Mouse (Mus musculus) MEL (cell line): ENCODE data around the gene Nup210l. TPM values are rescaled to one million over a fixed set of nuclear protein-coding genes. Genes with fewer than 3 reads are reported as not detected.

Experiments
- DNase-seq: peaks from one replicate; pipeline ENCODE4 v3.0.0; 2011; ENCODE audit warnings: low read depth, low spot score
- H3K27ac ChIP-seq: 2 replicates; pipeline ENCODE4 v1.5.1; 2012; ENCODE audit warnings: low read depth, mild to moderate bottlenecking, control low read depth, low read length, moderate library complexity; ENCODE audit not compliant: control insufficient read depth
- H3K27me3 ChIP-seq, 2 experiments: fragments of 150-350 bp in 1 of 2; sonication (generic) in 1 of 2; 2 replicates each; pipeline ENCODE4 v1.6.1; 2012; ENCODE audit warnings: low read length in 2 of 2, mild to moderate bottlenecking in 2 of 2, improper control_type of control experiment in 1 of 2, moderate library complexity in 1 of 2; ENCODE audit not compliant: insufficient read depth in 2 of 2, control insufficient read depth in 1 of 2
- H3K36me3 ChIP-seq, 2 experiments: 2 replicates each; pipeline ENCODE4 v1.6.1; 2012 to 2014; ENCODE audit warnings: low read length in 2 of 2, improper control_type of control experiment in 1 of 2, inconsistent platforms in 1 of 2, mild to moderate bottlenecking in 1 of 2; ENCODE audit not compliant: insufficient read depth in 2 of 2, control insufficient read depth in 1 of 2
- H3K4me1 ChIP-seq, 2 experiments: fragments of 150-350 bp in 1 of 2; sonication (generic) in 1 of 2; 2 replicates each; pipeline ENCODE4 v1.6.1; 2012; ENCODE audit warnings: low read length in 2 of 2, improper control_type of control experiment in 1 of 2, mild to moderate bottlenecking in 1 of 2; ENCODE audit not compliant: insufficient read depth in 2 of 2, control insufficient read depth in 1 of 2
- H3K4me3 ChIP-seq, 2 experiments: fragments of 150-350 bp in 1 of 2; sonication (generic) in 1 of 2; 2 replicates each; pipeline ENCODE4 v1.5.1; 2012; ENCODE audit warnings: low read depth in 2 of 2, low read length in 2 of 2, mild to moderate bottlenecking in 2 of 2, moderate library complexity in 2 of 2, control low read depth in 1 of 2, improper control_type of control experiment in 1 of 2; ENCODE audit not compliant: control insufficient read depth in 1 of 2, insufficient read depth in 1 of 2
- H3K79me2 ChIP-seq: 2 replicates; pipeline ENCODE4 v1.6.1; 2012; ENCODE audit warnings: mild to moderate bottlenecking, low read length, moderate library complexity; ENCODE audit not compliant: control insufficient read depth, poor library complexity, insufficient read depth
- H3K9ac ChIP-seq: 2 replicates; pipeline ENCODE4 v1.6.1; 2012; ENCODE audit warnings: low read depth, mild to moderate bottlenecking, control low read depth, low read length, moderate library complexity; ENCODE audit not compliant: control insufficient read depth, poor library complexity, severe bottlenecking
- H3K9me3 ChIP-seq: fragments of 150-350 bp; sonication (generic); replicated peaks from 2 replicates; pipeline ENCODE4 v1.6.1; 2012; ENCODE audit warnings: mild to moderate bottlenecking, low read length, improper control_type of control experiment, moderate library complexity; ENCODE audit not compliant: insufficient read depth
- BHLHE40 ChIP-seq: IDR thresholded peaks from 2 replicates; pipeline ENCODE4 v1.6.1; 2012; ENCODE audit warnings: low read depth, mild to moderate bottlenecking, inconsistent platforms, low read length, improper control_type of control experiment, borderline replicate concordance
- CHD1 ChIP-seq: IDR thresholded peaks from 2 replicates; pipeline ENCODE4 v1.6.1; 2012; ENCODE audit warnings: low read depth, mild to moderate bottlenecking, inconsistent platforms, low read length, improper control_type of control experiment
- CHD2 ChIP-seq: IDR thresholded peaks from 2 replicates; pipeline ENCODE4 v1.6.1; 2011; ENCODE audit warnings: low read length, improper control_type of control experiment
- CTCF ChIP-seq, 3 experiments: IDR thresholded peaks in 2 of 3; conservative IDR thresholded peaks in 1 of 3; 2 replicates each; pipeline ENCODE4 v1.5.1; 2011 to 2012; ENCODE audit warnings: low read length in 3 of 3, low read depth in 2 of 3, mild to moderate bottlenecking in 2 of 3, improper control_type of control experiment in 1 of 3, inconsistent platforms in 1 of 3, mixed read lengths in 1 of 3, moderate library complexity in 1 of 3; ENCODE audit not compliant: control insufficient read depth in 1 of 3, insufficient read depth in 1 of 3, poor library complexity in 1 of 3, severe bottlenecking in 1 of 3
- E2F4 ChIP-seq: IDR thresholded peaks from 2 replicates; pipeline ENCODE4 v1.6.1; 2011; ENCODE audit warnings: low read depth, low read length, improper control_type of control experiment, borderline replicate concordance
- ELF1 ChIP-seq: IDR thresholded peaks from 2 replicates; pipeline ENCODE4 v1.6.1; 2014; ENCODE audit warnings: low read depth, mild to moderate bottlenecking, inconsistent platforms, low read length, improper control_type of control experiment, moderate library complexity
- EP300 ChIP-seq, 2 experiments: IDR thresholded peaks; 2 replicates each; pipeline ENCODE4 v1.6.1; 2011; ENCODE audit warnings: improper control_type of control experiment in 2 of 2, low read length in 2 of 2, low read depth in 1 of 2, mild to moderate bottlenecking in 1 of 2
- GABPA ChIP-seq: IDR thresholded peaks from 2 replicates; pipeline ENCODE4 v1.6.1; 2012; ENCODE audit warnings: low read depth, mild to moderate bottlenecking, inconsistent platforms, low read length, improper control_type of control experiment, moderate library complexity
- GATA1 ChIP-seq: IDR thresholded peaks from 2 replicates; pipeline ENCODE4 v1.6.1; 2011; ENCODE audit warnings: low read depth, low read length, improper control_type of control experiment
- HCFC1 ChIP-seq: IDR thresholded peaks from 2 replicates; pipeline ENCODE4 v1.6.1; 2012; ENCODE audit warnings: low read depth, mild to moderate bottlenecking, inconsistent platforms, low read length, improper control_type of control experiment, moderate library complexity
- JUND ChIP-seq: IDR thresholded peaks from 2 replicates; pipeline ENCODE4 v1.6.1; 2011; ENCODE audit warnings: low read depth, mild to moderate bottlenecking, improper control_type of control experiment, low read length
- KAT2A ChIP-seq: conservative IDR thresholded peaks from 2 replicates; pipeline ENCODE4 v1.6.1; 2012; ENCODE audit warnings: low read depth, low read length, improper control_type of control experiment, inconsistent platforms
- MAFK ChIP-seq: IDR thresholded peaks from 2 replicates; pipeline ENCODE4 v1.6.1; 2011; ENCODE audit warnings: low read depth, mild to moderate bottlenecking, low read length, improper control_type of control experiment, borderline replicate concordance
- MAX ChIP-seq: IDR thresholded peaks from 2 replicates; pipeline ENCODE4 v1.6.1; 2011; ENCODE audit warnings: low read length, improper control_type of control experiment
- MAZ ChIP-seq: IDR thresholded peaks from 2 replicates; pipeline ENCODE4 v1.6.1; 2012; ENCODE audit warnings: low read depth, mild to moderate bottlenecking, inconsistent platforms, low read length, improper control_type of control experiment
- MEF2A ChIP-seq: IDR thresholded peaks from 2 replicates; pipeline ENCODE4 v1.6.1; 2014; ENCODE audit warnings: low read depth, mild to moderate bottlenecking, inconsistent platforms, low read length, improper control_type of control experiment; ENCODE audit not compliant: poor library complexity, insufficient replicate concordance, severe bottlenecking; ENCODE audit errors: extremely low read depth
- MXI1 ChIP-seq: IDR thresholded peaks from 2 replicates; pipeline ENCODE4 v1.6.1; 2011; ENCODE audit warnings: mild to moderate bottlenecking, low read depth, low read length, improper control_type of control experiment
- MYB ChIP-seq: IDR thresholded peaks from 2 replicates; pipeline ENCODE4 v1.6.1; 2011; ENCODE audit warnings: mild to moderate bottlenecking, low read depth, low read length, improper control_type of control experiment
- MYC ChIP-seq: IDR thresholded peaks from 2 replicates; pipeline ENCODE4 v1.6.1; 2011; ENCODE audit warnings: low read depth, mild to moderate bottlenecking, low read length, improper control_type of control experiment, moderate library complexity
- NELFE ChIP-seq: IDR thresholded peaks from 2 replicates; pipeline ENCODE4 v1.6.1; 2011; ENCODE audit warnings: low read depth, low read length, improper control_type of control experiment
- NRF1 ChIP-seq: IDR thresholded peaks from 2 replicates; pipeline ENCODE4 v1.6.1; 2014; ENCODE audit warnings: low read depth, mild to moderate bottlenecking, inconsistent platforms, low read length, improper control_type of control experiment, moderate library complexity; ENCODE audit not compliant: poor library complexity, insufficient read depth, severe bottlenecking
- POLR2A ChIP-seq, 2 experiments: IDR thresholded peaks; 2 replicates each; pipeline ENCODE4 v1.6.1; 2011 to 2012; ENCODE audit warnings: low read length in 2 of 2, mild to moderate bottlenecking in 2 of 2, control low read depth in 1 of 2, improper control_type of control experiment in 1 of 2, low read depth in 1 of 2, moderate library complexity in 1 of 2; ENCODE audit not compliant: control insufficient read depth in 1 of 2, insufficient read depth in 1 of 2, poor library complexity in 1 of 2
- POLR2AphosphoS2 ChIP-seq: IDR thresholded peaks from 2 replicates; pipeline ENCODE4 v1.6.1; 2011; ENCODE audit warnings: low read length, improper control_type of control experiment
- RAD21 ChIP-seq: IDR thresholded peaks from 2 replicates; pipeline ENCODE4 v1.6.1; 2011; ENCODE audit warnings: mild to moderate bottlenecking, low read depth, low read length, improper control_type of control experiment
- RCOR1 ChIP-seq: IDR thresholded peaks from 2 replicates; pipeline ENCODE4 v1.6.1; 2012; ENCODE audit warnings: low read depth, mild to moderate bottlenecking, inconsistent platforms, low read length, improper control_type of control experiment
- SIN3A ChIP-seq: IDR thresholded peaks from 2 replicates; pipeline ENCODE4 v1.6.1; 2012; ENCODE audit warnings: low read length, improper control_type of control experiment, inconsistent platforms
- SMC3 ChIP-seq: IDR thresholded peaks from 2 replicates; pipeline ENCODE4 v1.6.1; 2011; ENCODE audit warnings: low read depth, low read length, improper control_type of control experiment
- TAL1 ChIP-seq: IDR thresholded peaks from 2 replicates; pipeline ENCODE4 v1.6.1; 2012; ENCODE audit warnings: mild to moderate bottlenecking, inconsistent platforms, low read length, moderate library complexity, mixed read lengths
- TBP ChIP-seq: IDR thresholded peaks from 2 replicates; pipeline ENCODE4 v1.8.0; 2011; ENCODE audit warnings: low read depth, low read length, improper control_type of control experiment
- TCF12 ChIP-seq: IDR thresholded peaks from 2 replicates; pipeline ENCODE4 v1.6.1; 2014; ENCODE audit warnings: low read depth, mild to moderate bottlenecking, inconsistent platforms, low read length, improper control_type of control experiment, moderate library complexity
- UBTF ChIP-seq: IDR thresholded peaks from 2 replicates; pipeline ENCODE4 v1.6.1; 2012; ENCODE audit warnings: low read depth, mild to moderate bottlenecking, inconsistent platforms, low read length, improper control_type of control experiment, moderate library complexity, borderline replicate concordance; ENCODE audit not compliant: insufficient read depth
- USF2 ChIP-seq, 2 experiments: IDR thresholded peaks; 2 replicates each; pipeline ENCODE4 v1.6.1; 2011 to 2012; ENCODE audit warnings: improper control_type of control experiment in 2 of 2, low read length in 2 of 2, borderline replicate concordance in 1 of 2, inconsistent platforms in 1 of 2, low read depth in 1 of 2, mild to moderate bottlenecking in 1 of 2; ENCODE audit not compliant: insufficient read depth in 1 of 2
- ZC3H11A ChIP-seq: IDR thresholded peaks from 2 replicates; pipeline ENCODE4 v1.6.1; 2012; ENCODE audit warnings: low read depth, mild to moderate bottlenecking, inconsistent platforms, low read length, improper control_type of control experiment
- ZMIZ1 ChIP-seq: IDR thresholded peaks from 2 replicates; pipeline ENCODE4 v1.6.1; 2012; ENCODE audit warnings: low read depth, mild to moderate bottlenecking, inconsistent platforms, low read length, improper control_type of control experiment, moderate library complexity
- ZNF384 ChIP-seq: IDR thresholded peaks from 2 replicates; pipeline ENCODE4 v1.6.1; 2012; ENCODE audit warnings: low read depth, mild to moderate bottlenecking, inconsistent platforms, low read length, improper control_type of control experiment
- polyA plus RNA-seq, 2 experiments: library from polyadenylated mRNA; stranded (reverse) in 1 of 2; unstranded in 1 of 2; fragments of >175 nt in 1 of 2; fragments of >200 nt in 1 of 2; gene quantifications; 2 replicates each; pipeline versions ENCODE4 v1.2.1 to v1.2.4; 2012; ENCODE audit warnings: low replicate concordance in 2 of 2, low read depth in 1 of 2; ENCODE audit not compliant: insufficient read length in 2 of 2, insufficient read depth in 1 of 2, missing spikeins in 1 of 2
- total RNA-seq: library from RNA; depleted of rRNA; stranded (reverse); fragments of 300-350 nt; gene quantifications from 2 replicates; pipeline ENCODE4 v1.2.3, GENCODE M21; 2012

Gene Nup210l
- total and polyA plus RNA-seq, 3 experiments, result 0.54 to 0.65 TPM; not detected in 1

DNA sequence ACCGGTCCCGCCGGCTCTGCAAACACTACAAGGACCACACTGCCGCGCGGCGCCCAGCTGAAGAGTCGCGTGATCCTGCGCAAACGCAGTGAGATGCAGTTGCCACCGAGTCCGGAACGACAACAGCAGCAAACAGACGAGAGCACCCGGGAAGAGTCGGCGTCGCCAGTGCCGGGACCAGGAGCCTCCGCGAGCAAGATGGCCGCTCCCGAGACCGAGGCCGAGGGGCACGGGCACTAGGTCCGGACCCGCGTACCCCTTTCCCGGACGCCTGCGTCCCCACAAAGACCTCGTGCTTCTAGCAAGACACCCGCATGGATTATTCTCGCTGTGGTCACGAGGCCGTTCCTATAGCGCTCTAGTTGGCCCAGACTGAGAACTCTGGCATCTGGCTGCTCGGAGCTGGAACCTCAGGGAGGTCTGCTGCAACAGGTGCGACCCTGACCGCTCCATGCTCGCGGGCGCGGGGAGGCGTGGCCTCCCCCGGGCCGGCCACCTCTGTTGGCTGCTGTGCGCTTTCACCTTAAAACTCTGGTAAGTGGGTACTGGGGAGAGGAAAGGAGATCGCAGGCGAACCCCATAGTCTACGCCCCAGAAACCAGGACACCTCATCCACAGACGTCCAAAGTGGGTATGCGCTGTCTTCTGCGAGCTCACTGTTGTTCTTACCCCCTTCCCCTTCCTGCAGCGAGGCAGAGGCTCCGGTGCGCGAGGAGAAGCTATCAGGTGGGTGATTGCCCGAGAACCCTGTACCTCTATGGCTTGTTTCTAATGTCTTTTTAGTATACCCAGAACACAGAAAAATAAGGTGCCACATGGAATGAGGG lies 127.8 kb downstream of the Nup210l start, which contains the start of gene Jtb:
Gene Jtb (plus strand): TSS at position 91 of the 827 bp plus-strand sequence.
- no peaks in the 10 kb centered on the region for H3K27me3 ChIP-seq
- DNase-seq, result peak; percentile 99
- no peaks in the 10 kb centered on the region for H3K9me3 ChIP-seq
- peaks cover 2 to 14% of the 10 kb centered on the region in 2 experiments; a peak in 3 of 4 replicates for H3K36me3 ChIP-seq
- peak within 1 kb of the TSS; percentile 83 for H3K9ac ChIP-seq
- H3K79me2 ChIP-seq, result peaks cover 14% of the 10 kb centered on the region
- H3K4me1 ChIP-seq, result peaks cover 7 to 10% of the 10 kb centered on the region in 2 experiments; a peak in 2 of 4 replicates
- H3K4me3 ChIP-seq, result peak within 1 kb of the TSS; percentile 66 to 79
- H3K27ac ChIP-seq, result peak within 1 kb of the TSS; percentile 80
- TF ChIP-seq JUND (no peak), MAX (peak; percentile 80; the same call in 1 of the 2 replicates), ZNF384 (no peak), GATA1 (no peak), E2F4 (no peak; the same call in 1 of the 2 replicates), ZC3H11A (no peak), USF2 (IDR thresholded peaks at IDR 0.05; ENCODE audit: borderline replicate concordance in 1 of 2, insufficient read depth in 1 of 2, low read depth in 1 of 2, low read length in 2 of 2) (peak; percentile 25 to 73; a peak in 3 of 4 replicates), TBP (peak; percentile 89), TAL1 (no peak), POLR2AphosphoS2 (peak; percentile 94; the same call in 1 of the 2 replicates), POLR2A (IDR thresholded peaks at IDR 0.05; ENCODE audit: control insufficient read depth in 1 of 2, insufficient read depth in 1 of 2, low read depth in 1 of 2, low read length in 2 of 2, poor library complexity in 1 of 2) (peak; percentile 97 to 99; a peak in 3 of 4 replicates), MAZ (0 out of 2 replicates have a peak, but pooled peaks have one; percentile 13), NRF1 (peak; percentile 98), NELFE (peak; percentile 88), RAD21 (no peak), ELF1 (peak; percentile 97), BHLHE40 (peak; percentile 99), CHD1 (no peak), GABPA (no peak), UBTF (peak; percentile 77; the same call in 1 of the 2 replicates), MXI1 (peak; percentile 91), MYC (peak; percentile 88), HCFC1 (peak; percentile 98), MYB (peak; percentile 47; the same call in 1 of the 2 replicates), MAFK (no peak), ZMIZ1 (peak; percentile 98), SMC3 (no peak), CHD2 (peak; percentile 89), EP300 (IDR thresholded peaks at IDR 0.05; ENCODE audit: low read depth in 1 of 2, low read length in 2 of 2) (0 out of 4 replicates have a peak, but pooled peaks of 1 of the 2 experiments have one; percentile 2), SIN3A (peak; percentile 99), TCF12 (peak; percentile 87), CTCF (IDR thresholded peaks at IDR 0.05 in 2 of 3, conservative IDR thresholded peaks at IDR 0.05 in 1 of 3; ENCODE audit: control insufficient read depth in 1 of 3, insufficient read depth in 1 of 3, low read depth in 2 of 3, low read length in 3 of 3, poor library complexity in 1 of 3, severe bottlenecking in 1 of 3) (0 out of 6 replicates have a peak, but pooled peaks of 1 of the 3 experiments have one; percentile 6), KAT2A (peak; percentile 99), RCOR1 (no peak), MEF2A (no peak)
